Mouse (Mus musculus) liver, embryonic 14.5 days (tissue): Measurements from ENCODE around the gene Rbl2.

Experiments used
- CTCF ChIP-seq: IDR thresholded peaks from 2 replicates; pipeline ENCODE4 v1.5.1; 2016; ENCODE audit warnings: antibody characterized with exemption, low read depth, control low read depth
- EP300 ChIP-seq: IDR thresholded peaks from 2 replicates; pipeline ENCODE4 v1.6.1; 2016; ENCODE audit warnings: antibody characterized with exemption, low read depth

DNA sequence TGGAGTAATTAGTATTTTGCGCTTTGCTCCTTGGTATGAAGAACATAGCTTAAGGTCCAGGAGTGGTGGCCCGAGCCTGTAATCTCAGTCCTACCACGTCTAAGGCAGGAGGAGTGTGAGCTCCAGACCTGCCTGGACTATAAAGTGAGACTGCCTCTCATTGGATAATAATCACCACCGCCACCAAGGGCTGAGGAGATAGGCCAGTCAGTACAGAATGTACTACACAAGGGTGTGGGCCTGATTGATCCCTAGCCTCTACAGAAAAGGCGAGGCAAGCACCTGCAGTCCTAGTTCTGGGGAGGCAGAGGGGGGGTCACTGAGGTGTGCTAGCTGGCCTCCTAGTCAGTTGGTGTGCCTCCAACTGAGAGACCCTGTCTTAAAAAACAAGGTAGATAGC lies 44.6 kb downstream of the Rbl2 start:
- TF ChIP-seq CTCF (no peak), EP300 (no peak)
